Mouse (Mus musculus) activated CD4-positive, CD25-positive, alpha-beta regulatory T cell, adult 9 weeks (primary cell): Measurements from ENCODE around the gene Vmn1r233. TPM values are rescaled to one million over a fixed set of nuclear protein-coding genes. Genes with fewer than 3 reads are reported as not detected.

Source experiments
- polyA plus RNA-seq: library from polyadenylated mRNA; unstranded; fragments of 100-300 nt; shearing (Covaris generic); gene quantifications from one replicate; pipeline ENCODE4 v1.2.1, GENCODE M21; 2017

Gene Vmn1r233
- not detected for polyA plus RNA-seq

GRCm38 (mm10) chr17:20996364-20996763 lies at the start of gene Vmn1r233:
Gene Vmn1r233 (minus strand): TSS chr17:20996464.

DNA sequence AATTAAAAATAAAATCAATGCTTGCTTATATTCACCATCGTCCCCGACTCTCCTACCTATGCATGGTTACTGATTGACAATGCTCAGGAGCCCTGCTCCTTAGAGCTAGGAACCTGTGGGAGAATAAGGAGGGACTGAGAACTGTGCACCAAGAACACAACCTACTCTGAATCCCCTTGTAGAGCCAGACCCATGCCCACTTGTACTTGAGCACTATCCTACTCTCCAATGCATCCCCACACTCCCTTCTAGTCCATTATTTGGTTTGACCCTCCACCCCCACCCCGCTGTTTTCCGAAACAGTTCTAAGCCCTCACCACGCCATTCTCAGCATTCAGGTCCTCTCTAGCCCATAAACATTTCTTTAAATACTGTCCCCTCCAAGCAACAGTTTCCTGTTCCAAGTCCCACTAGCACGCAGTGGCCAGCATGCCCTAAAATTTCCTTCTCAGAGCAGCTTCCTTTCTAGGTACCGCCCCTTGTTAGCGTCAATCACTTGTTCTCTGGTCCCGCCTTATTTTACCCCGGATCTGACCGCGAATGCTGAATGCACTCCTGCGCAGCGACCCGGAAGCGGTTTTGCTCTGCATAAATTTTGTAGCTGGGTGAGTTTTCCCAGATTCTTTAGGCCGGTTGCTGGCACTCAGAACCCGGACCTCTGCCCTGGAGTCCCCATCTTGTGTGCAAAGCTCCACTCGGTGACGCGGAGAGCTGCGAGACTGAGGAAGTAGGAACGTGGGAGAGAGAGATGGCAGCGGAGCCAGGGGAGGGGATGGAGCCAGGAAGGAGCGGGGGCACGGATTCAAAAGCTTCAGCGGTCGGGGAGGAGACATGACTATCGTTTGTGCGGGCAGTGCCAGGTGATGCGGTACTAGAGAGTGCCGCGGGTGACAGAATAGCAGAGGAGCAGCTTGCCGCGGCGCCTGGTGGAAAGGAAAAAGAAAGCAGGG lies 12.4 kb upstream of the Vmn1r233 start, which contains the start of gene Zfp160:
Zfp160 (plus strand) TSS at position 522 of the 950 bp plus-strand sequence.

GRCm38 (mm10) chr17:20944985-20945891 lies 51.0 kb downstream of the Vmn1r233 start, which contains the start of gene Ppp2r1a:
Gene Ppp2r1a (plus strand): TSS chr17:20945311.

Other genes with a start within 250 kb of the Vmn1r233 start
- not detected for gene Vmn1r228, start 210.3 kb downstream of the Vmn1r233 start, polyA plus RNA-seq
- 0.02 TPM for gene Vmn1r229, start 184.9 kb downstream of the Vmn1r233 start, polyA plus RNA-seq
- gene Vmn1r230, start 156.0 kb downstream of the Vmn1r233 start, polyA plus RNA-seq = not detected
- not detected for gene Vmn1r231, start 91.4 kb downstream of the Vmn1r233 start, polyA plus RNA-seq
- gene Vmn1r232, start 76.8 kb downstream of the Vmn1r233 start, polyA plus RNA-seq = not detected
- gene Ppp2r1a, start 51.2 kb downstream of the Vmn1r233 start, polyA plus RNA-seq = 312 TPM
- 21.7 TPM for gene Zfp160, start 12.4 kb upstream of the Vmn1r233 start, polyA plus RNA-seq
- gene Vmn1r234, start 229.6 kb upstream of the Vmn1r233 start, polyA plus RNA-seq = not detected